Mouse (Mus musculus): ENCODE results near the gene Rrbp1.

DNA sequence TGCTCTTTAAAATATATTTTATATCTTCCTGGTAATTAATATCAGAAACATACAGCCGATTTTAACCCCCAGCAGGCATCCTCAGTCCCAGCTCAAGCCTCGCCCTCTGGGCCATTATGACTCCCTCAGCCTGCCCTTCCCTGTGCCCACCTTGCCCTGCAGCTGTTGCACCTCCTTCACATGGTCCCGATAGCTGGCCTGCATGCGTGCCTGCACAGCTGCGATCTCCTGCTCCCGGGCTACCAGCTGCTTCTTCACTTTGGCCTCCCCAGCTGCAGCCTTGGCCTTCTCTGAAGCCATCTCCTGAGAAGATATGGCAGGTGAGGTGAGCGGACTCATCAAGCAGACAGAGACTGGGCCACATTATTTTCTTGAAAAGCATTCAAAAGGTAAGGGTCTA is 41.8 kb downstream of the Rrbp1 start:
- TF ChIP-seq CTCF (IDR thresholded peaks at IDR 0.05; ENCODE audit: low read depth, low read length) = no peak
- no peak for TF ChIP-seq GATA1 (IDR thresholded peaks at IDR 0.05; ENCODE audit: borderline replicate concordance, low read length)
